Comparison of ENCODE assay signal across 10 mouse cellular contexts in the genomic region with DNA sequence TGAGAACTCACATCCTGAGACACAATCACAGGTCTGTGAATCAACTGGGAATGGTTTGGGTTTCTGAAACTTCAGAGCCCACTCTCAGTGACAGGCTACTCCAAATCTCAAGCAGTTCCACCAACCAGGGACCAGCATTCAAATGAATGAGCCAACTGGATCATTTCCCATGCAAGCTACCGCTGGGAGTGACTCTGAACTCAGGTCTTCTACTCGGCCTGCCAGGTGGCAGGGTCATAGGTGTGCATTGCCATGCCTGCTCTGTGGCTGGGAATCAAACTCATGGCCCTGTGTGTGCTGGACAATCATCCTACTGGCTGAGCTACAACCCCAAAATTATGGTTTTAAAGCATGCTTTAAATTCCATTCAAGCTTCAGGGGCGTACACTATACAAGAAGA.
"Had no signal": no experiment of that assay in that cellular context is flagged by ENCODE, and none has a peak within 500 bp of the region (broad histone marks: within the 10 kb centered on the region; RNA-seq: fewer than 3 reads in every experiment).

No protein-coding gene starts in this region.

- H3K27me3 ChIP-seq: limb, embryonic 13.5 days had no signal

- H3K4me2 ChIP-seq: limb, embryonic 13.5 days had no signal

- H3K9ac ChIP-seq: limb, embryonic 13.5 days; liver, embryonic 14.5 days had no signal

- DNase-seq: kidney, adult 18-20 months; kidney, postnatal 10 days; left cerebral cortex, postnatal 4 days; lung, adult 18-20 months; midbrain, embryonic 14.5 days; retina, postnatal 1 day; right cerebral cortex, postnatal 4 days; thymus, postnatal 14 days had no signal

- H3K4me3 ChIP-seq: limb, embryonic 13.5 days had no signal

- H3K27ac ChIP-seq: limb, embryonic 13.5 days; liver, embryonic 14.5 days had no signal
